Mouse (Mus musculus) T-helper 1 cell (primary cell): ENCODE measurements around the gene Srp54b.
"Not testable (repeated sequence)": the region's sequence is repeated elsewhere in the genome, so short reads cannot be mapped to it uniquely, and the experiment has no call there.

Experiments
- in situ Hi-C: fragments of 300-600 bp; cut with MboI, MseI; formaldehyde crosslinking; loops from one replicate; pipeline ENCODE4 v1.15.1; 2025; ENCODE audit warnings: high pct_unique_total_duplicates

Gene Srp54b

DNA sequence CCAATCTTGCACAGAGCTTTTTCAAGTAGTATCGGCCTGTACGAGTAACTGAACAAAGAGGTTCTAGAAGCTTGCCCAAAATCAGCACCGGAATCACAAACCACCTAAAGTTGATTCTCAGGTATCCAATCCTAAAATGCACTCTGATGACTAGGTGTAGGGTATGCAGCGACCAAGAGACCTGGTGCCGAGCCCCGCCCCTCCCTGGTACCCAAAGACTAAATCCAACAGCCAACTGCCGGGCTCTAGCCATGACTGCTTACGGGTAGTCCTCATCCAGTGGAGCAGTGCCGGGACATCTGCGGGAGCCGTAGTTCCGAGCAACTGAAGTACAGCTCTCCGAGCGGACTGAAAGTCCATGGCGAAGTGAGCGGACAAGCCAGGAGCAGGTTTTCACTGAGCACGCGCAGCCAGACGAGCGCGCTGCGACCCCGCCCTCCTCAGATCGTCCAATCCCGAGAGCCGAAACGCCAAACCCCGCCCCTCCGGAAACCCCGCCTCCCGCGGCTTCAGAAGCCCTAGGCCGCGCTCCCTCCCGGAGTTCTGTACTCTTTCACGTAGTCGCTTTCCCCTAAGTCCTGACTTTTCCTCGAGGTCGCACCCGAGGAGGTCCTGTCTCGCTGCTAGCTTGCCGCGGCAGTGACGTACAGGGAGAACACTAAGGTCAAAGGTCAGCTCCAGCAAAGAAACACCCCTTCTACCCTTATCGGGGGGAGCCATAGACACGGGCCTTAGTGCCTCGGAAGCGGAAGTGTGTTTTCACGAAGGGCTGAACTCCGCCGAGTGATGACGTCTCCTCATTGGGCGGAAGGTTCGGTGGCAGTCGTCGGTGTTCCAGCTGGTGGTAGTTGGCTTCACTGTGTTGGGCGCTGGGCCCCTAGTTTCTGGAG is at the start of gene Srp54b:
Gene Srp54b, plus strand, starts transcription at position 546 of the 890 bp plus-strand sequence.
- in situ Hi-C loops = loop anchor here (5.0 kb wide), 1 partner anchor 77 kb away; the partner anchor contains the start of gene Srp54c

DNA sequence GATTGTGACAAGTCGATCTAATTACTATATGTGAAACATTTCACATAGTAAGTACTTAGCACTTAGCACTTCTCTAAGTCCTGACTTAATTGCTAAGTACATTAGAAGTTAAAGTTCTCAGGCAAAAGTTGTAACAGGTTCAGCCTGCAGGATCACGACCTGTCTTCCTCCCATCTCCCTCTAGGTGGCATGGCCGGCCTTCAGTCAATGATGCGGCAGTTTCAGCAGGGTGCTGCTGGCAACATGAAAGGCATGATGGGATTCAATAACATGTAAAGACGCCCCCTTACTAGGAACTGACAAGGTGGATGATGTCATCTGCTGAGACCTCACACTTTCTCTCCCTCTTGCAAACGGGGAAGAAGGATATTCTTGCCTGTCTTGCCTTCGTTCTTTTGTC is 42.3 kb upstream of the Srp54b start:
- in situ Hi-C loops = loop anchor here (25.0 kb wide), 1 partner anchor 350 kb away; no protein-coding TSS in a partner anchor

GRCm38 (mm10) chr12:55124242-55124641 is 30.7 kb upstream of the Srp54b start, which contains the start of gene Fam177a:
Gene Fam177a, plus strand, starts transcription at chr12:55124469.
- in situ Hi-C loops = loop anchor here (25.0 kb wide), 1 partner anchor 362 kb away; no protein-coding TSS in a partner anchor

DNA sequence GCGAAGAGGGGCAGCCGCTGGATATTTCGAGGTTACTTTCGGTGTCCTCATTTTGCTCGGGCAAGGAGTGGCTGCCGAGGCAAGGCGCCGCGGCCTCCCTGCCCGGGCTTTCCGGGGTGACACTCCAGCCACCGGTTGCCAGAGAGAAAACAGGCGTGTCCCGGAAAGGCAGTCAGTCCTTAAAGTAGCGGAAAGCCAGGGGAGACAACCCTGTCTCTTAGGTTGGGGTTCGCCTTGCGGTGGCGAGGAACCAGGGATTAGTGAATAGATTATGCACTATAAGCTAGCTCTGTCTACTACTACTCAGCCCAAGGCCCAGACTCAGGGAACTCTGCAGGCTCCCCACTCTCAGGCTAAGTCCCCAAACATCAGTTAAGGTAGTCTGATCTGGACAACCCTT is 30.2 kb upstream of the Srp54b start:
- in situ Hi-C loops = loop anchor here (25.0 kb wide), 1 partner anchor 362 kb away; no protein-coding TSS in a partner anchor

DNA sequence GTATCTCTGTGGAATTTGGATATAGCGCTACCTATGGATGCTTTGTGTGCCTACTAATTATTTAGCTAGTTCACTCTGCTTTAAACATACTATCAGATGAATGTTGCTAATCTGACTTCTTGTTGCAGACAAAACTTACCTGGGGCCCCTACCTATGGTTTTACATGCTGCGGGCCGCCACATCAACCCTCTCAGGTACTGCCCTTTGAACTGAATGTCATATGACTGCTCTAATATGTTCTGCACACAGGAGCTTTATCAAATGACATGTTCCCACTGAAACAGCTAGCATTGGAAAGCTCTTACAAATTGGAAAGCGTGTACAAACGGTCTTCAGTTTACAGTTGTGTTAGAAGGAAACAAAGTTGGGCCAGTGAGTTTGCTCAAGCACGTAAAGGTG is 19.4 kb upstream of the Srp54b start:
- in situ Hi-C loops = not testable (repeated sequence)

DNA sequence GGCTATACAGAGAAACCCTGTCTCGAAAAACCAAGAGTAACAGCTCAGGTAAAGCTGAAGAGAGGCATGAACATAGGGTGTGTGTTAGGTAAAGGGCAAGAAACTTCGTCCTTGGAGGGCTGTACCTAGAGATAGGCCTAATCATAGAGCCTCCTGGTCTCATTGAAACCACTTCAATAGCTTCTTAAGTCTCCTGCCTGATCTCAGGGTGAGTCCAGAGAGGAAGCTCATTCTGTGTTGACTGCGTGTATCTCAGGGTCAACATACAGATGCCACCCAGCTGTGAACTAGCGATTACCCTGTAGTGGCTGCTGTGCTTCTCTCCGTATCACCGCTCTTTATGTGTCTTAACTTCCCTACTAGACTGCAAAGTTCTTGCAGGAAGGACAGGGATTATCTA is 17.0 kb upstream of the Srp54b start:
- in situ Hi-C loops = not testable (repeated sequence)

GRCm38 (mm10) chr12:55155449-55155783 is 512 bp downstream of the Srp54b start:
- in situ Hi-C loops = loop anchor here (5.0 kb wide), 1 partner anchor 77 kb away; the partner anchor contains the start of gene Srp54c

DNA sequence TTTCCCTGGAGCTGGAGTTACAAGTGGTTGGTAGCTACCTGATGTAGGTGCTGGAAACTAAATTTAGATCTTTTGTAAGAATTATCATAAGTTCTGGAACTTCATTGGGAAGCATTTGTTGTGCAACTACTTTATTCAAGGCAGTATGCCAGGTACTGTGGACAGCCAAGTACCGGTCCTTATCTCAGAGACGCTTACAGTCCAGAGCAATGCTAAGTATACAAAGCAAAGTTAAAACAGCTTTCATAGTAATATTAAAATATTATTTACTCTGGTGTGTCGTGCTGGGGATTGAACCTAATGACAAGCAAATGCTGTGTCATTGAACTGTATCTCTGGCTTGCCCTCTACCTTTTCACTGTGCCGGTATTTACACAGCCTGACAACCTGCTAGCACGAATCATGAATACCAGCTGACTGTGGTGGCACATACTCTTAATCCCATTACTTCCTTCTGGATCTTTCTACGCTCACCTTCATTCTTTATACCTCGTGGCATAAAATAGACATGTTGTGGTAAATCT is 12.2 kb downstream of the Srp54b start:
- in situ Hi-C loops = not testable (repeated sequence)

DNA sequence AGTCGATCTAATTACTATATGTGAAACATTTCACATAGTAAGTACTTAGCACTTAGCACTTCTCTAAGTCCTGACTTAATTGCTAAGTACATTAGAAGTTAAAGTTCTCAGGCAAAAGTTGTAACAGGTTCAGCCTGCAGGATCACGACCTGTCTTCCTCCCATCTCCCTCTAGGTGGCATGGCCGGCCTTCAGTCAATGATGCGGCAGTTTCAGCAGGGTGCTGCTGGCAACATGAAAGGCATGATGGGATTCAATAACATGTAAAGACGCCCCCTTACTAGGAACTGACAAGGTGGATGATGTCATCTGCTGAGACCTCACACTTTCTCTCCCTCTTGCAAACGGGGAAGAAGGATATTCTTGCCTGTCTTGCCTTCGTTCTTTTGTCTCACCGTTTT is 32.8 kb downstream of the Srp54b start:
- in situ Hi-C loops = loop anchor here (25.0 kb wide), 1 partner anchor 275 kb away; no protein-coding TSS in a partner anchor

GRCm38 (mm10) chr12:55189127-55189526 is 34.2 kb downstream of the Srp54b start:
- in situ Hi-C loops = loop anchor here (25.0 kb wide), 1 partner anchor 277 kb away; no protein-coding TSS in a partner anchor

DNA sequence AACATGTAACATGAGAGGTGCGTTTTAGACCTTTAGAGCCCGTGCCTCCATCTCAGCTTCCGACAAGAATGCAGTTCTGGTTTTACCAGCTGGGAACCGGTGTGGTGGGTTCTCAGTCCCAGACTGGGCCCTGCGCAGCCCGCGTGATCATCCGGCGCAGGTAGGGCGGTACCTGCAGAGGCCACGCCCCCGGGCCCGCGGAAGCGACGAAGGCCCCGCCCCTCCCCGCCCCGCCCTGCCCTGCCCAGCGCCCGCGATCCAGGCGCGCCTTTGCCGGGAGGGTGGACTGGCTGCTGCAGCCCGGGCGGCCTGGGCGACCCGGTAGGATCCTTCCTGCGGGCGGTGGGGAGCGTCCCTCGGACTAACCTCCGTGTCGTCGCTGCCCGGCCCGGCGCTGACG is 44.4 kb downstream of the Srp54b start, which contains the start of gene 1700047I17Rik2:
Gene 1700047I17Rik2, plus strand, starts transcription at position 287 of the 400 bp plus-strand sequence.
- in situ Hi-C loops = loop anchor here (25.0 kb wide), 1 partner anchor 287 kb away; no protein-coding TSS in a partner anchor

- in situ Hi-C loops = loop anchor here (25.0 kb wide), 1 partner anchor 287 kb away; no protein-coding TSS in a partner anchor
Observed at GRCm38 (mm10) chr12:55199799-55200198, 44.9 kb downstream of the Srp54b start.

GRCm38 (mm10) chr12:55212944-55213343 is 58.0 kb downstream of the Srp54b start:
- in situ Hi-C loops = not testable (repeated sequence)

DNA sequence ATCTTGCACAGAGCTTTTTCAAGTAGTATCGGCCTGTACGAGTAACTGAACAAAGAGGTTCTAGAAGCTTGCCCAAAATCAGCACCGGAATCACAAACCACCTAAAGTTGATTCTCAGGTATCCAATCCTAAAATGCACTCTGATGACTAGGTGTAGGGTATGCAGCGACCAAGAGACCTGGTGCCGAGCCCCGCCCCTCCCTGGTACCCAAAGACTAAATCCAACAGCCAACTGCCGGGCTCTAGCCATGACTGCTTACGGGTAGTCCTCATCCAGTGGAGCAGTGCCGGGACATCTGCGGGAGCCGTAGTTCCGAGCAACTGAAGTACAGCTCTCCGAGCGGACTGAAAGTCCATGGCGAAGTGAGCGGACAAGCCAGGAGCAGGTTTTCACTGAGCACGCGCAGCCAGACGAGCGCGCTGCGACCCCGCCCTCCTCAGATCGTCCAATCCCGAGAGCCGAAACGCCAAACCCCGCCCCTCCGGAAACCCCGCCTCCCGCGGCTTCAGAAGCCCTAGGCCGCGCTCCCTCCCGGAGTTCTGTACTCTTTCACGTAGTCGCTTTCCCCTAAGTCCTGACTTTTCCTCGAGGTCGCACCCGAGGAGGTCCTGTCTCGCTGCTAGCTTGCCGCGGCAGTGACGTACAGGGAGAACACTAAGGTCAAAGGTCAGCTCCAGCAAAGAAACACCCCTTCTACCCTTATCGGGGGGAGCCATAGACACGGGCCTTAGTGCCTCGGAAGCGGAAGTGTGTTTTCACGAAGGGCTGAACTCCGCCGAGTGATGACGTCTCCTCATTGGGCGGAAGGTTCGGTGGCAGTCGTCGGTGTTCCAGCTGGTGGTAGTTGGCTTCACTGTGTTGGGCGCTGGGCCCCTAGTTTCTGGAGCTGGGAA is 75.0 kb downstream of the Srp54b start, which contains the start of gene Srp54c:
Gene Srp54c, plus strand, starts transcription at position 543 of the 894 bp plus-strand sequence.
- in situ Hi-C loops = loop anchor here (5.0 kb wide), 1 partner anchor 73 kb away; the partner anchor contains the start of gene Srp54b

DNA sequence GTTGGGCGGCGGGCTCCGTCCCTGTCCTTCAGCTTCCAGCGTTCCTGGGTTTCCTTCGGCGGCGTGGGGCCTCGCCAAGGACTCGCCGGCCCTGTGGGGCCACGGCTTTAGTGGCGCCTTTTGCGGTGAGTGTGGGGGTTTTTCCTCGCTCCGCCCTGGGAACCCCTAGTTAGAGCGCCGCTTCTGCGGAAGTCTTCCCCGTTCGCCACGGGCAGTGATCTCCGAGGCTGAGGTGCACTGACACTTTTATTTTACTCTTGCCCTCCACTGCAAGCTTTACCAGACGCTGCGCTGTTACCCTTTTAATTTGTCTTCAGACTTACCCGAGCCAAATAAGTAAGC is 75.6 kb downstream of the Srp54b start:
- in situ Hi-C loops = loop anchor here (5.0 kb wide), 1 partner anchor 73 kb away; the partner anchor contains the start of gene Srp54b
